Mouse (Mus musculus): ENCODE data around the gene Hdhd5.

Gene Hdhd5

GRCm38 (mm10) chr6:120483211-120483626 lies 47.9 kb downstream of the Hdhd5 start:
- DNase-seq (ENCODE audit: low read depth, low spot score) = no peak

- no peak for DNase-seq (ENCODE audit: low read depth, low spot score)
These were observed 48.4 kb downstream of the Hdhd5 start for GRCm38 (mm10) chr6:120482756-120483155.

- no peak for DNase-seq (ENCODE audit: low read depth, low spot score)
These were observed 49.1 kb downstream of the Hdhd5 start for GRCm38 (mm10) chr6:120482021-120482420.

GRCm38 (mm10) chr6:120481538-120481937 lies 49.6 kb downstream of the Hdhd5 start:
- DNase-seq (ENCODE audit: low read depth, low spot score) = no peak

- no peak for DNase-seq (ENCODE audit: low read depth, low spot score)
These were observed 50.8 kb downstream of the Hdhd5 start for GRCm38 (mm10) chr6:120480361-120480760.

- no peak for DNase-seq (ENCODE audit: low read depth, low spot score)
These were observed 51.8 kb downstream of the Hdhd5 start for GRCm38 (mm10) chr6:120479302-120479701.

- DNase-seq (ENCODE audit: low read depth, low spot score) = no peak
These were observed 55.8 kb downstream of the Hdhd5 start for GRCm38 (mm10) chr6:120475288-120475687.

GRCm38 (mm10) chr6:120473427-120473826 lies 57.7 kb downstream of the Hdhd5 start:
- DNase-seq (ENCODE audit: low read depth, low spot score) = no peak

GRCm38 (mm10) chr6:120472455-120473140 lies 58.5 kb downstream of the Hdhd5 start:
- DNase-seq (ENCODE audit: low read depth, low spot score) = no peak

- no peak for DNase-seq (ENCODE audit: low read depth, low spot score)
These were observed 59.1 kb downstream of the Hdhd5 start for GRCm38 (mm10) chr6:120471991-120472441.

- no peak for DNase-seq (ENCODE audit: low read depth, low spot score)
These were observed 60.5 kb downstream of the Hdhd5 start for GRCm38 (mm10) chr6:120470666-120471065.

- DNase-seq (ENCODE audit: low read depth, low spot score) = no peak
These were observed 61.3 kb downstream of the Hdhd5 start for GRCm38 (mm10) chr6:120469770-120470169.

- no peak for DNase-seq (ENCODE audit: low read depth, low spot score)
These were observed 61.9 kb downstream of the Hdhd5 start for GRCm38 (mm10) chr6:120469268-120469667.

- no peak for DNase-seq (ENCODE audit: low read depth, low spot score)
These were observed 62.9 kb downstream of the Hdhd5 start for GRCm38 (mm10) chr6:120468259-120468658.

GRCm38 (mm10) chr6:120466609-120467329 lies 64.3 kb downstream of the Hdhd5 start:
- no peak for DNase-seq (ENCODE audit: low read depth, low spot score)

- no peak for DNase-seq (ENCODE audit: low read depth, low spot score)
These were observed 65.7 kb downstream of the Hdhd5 start for GRCm38 (mm10) chr6:120465393-120465792.

GRCm38 (mm10) chr6:120464406-120464939 lies 66.6 kb downstream of the Hdhd5 start:
- DNase-seq (ENCODE audit: low read depth, low spot score) = no peak

- DNase-seq (ENCODE audit: low read depth, low spot score) = no peak
These were observed 67.2 kb downstream of the Hdhd5 start for GRCm38 (mm10) chr6:120463884-120464283.

- DNase-seq (ENCODE audit: low read depth, low spot score) = peak; percentile 41
These were observed 67.8 kb downstream of the Hdhd5 start, which contains the start of gene Il17ra for GRCm38 (mm10) chr6:120463086-120463871. Il17ra (plus strand) TSS chr6:120463247.

GRCm38 (mm10) chr6:120462251-120462650 lies 68.9 kb downstream of the Hdhd5 start:
- DNase-seq (ENCODE audit: low read depth, low spot score) = no peak

GRCm38 (mm10) chr6:120461217-120461616 lies 69.9 kb downstream of the Hdhd5 start:
- DNase-seq (ENCODE audit: low read depth, low spot score) = no peak
